Mouse (Mus musculus) layer of hippocampus, postnatal 14 days (tissue): ENCODE data around the gene Trim47. TPM values are rescaled to one million over a fixed set of nuclear protein-coding genes. Genes with fewer than 3 reads are reported as not detected.

Experiments
- DNase-seq, 2 experiments: peaks; one replicate each; pipeline ENCODE4 v3.0.0; 2021 to 2022; ENCODE audit warnings: low spot score in 2 of 2, mixed read lengths in 1 of 2
- total RNA-seq, 2 experiments: library from RNA; stranded (reverse); gene quantifications; 2 replicates each; pipeline ENCODE4 v1.2.3; 2021

Trim47 gene
- total RNA-seq, 2 experiments from 2014 or later: 5.7 to 7.8 TPM

GRCm38 (mm10) chr11:116064187-116064867, 62.7 kb downstream of the Trim47 start:
- DNase-seq: no peak

DNA sequence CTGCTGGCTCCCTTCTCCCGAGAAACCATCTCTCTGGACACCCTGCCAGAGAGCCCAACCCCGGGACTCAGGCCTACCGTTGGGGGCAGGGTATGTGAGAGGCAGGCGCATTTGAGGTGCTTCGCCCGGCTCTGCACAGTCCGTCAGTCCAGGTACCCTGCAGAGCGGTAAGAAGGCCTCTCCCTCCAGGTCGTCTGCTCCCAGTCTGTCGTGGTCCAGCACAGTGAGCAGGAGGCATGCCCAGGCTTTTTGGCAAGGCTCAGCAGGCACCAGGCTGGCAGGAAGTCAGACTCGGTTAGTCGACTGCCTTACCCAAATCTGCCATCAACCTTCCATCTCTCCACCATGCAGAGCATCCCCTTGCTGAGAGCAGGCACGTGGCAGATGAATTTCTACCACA, 63.4 kb downstream of the Trim47 start:
- peak in 1 of 2 experiments; percentile 70 for DNase-seq

GRCm38 (mm10) chr11:116062521-116062920, 64.5 kb downstream of the Trim47 start:
- DNase-seq: no peak

DNA sequence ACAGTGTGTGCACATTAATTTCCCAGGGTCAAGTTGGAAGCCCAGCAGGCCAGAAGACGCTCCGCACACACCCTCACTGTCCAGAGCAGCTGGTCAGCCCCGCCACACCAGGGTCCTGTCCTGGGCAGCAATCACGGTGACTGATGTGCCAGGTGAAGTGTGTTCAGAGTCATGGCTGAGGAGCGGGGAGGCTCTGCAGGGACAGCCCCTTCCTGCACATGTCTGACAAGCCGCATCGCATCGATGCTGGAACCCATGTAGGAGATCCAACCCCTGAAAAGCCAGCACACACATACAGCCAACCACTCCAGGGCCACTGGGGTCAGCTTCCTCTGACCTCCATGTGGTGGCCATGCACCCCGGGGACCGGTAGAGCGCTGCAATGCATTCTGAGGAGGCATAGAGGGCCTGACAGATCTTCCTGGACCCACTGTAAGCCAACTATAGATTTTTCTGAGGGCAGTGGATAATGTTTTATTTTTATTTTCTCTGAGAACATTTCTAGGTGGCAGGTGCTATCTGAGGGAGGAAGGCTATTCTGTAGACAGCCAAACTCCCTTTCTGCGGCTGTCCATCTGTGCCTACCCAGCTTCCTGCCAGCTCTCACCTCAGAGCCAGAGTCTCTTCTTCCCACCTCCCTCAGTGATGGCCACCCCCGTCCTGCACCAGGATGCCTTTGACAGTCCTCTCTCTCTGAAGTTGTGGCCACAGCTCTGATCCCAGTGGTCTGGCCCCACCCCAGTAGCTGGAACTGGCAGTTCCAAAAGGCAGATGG, 65.2 kb downstream of the Trim47 start:
- DNase-seq: peak in 1 of 2 experiments; percentile 43

GRCm38 (mm10) chr11:116060596-116060995, 66.4 kb downstream of the Trim47 start:
- DNase-seq: no peak

DNA sequence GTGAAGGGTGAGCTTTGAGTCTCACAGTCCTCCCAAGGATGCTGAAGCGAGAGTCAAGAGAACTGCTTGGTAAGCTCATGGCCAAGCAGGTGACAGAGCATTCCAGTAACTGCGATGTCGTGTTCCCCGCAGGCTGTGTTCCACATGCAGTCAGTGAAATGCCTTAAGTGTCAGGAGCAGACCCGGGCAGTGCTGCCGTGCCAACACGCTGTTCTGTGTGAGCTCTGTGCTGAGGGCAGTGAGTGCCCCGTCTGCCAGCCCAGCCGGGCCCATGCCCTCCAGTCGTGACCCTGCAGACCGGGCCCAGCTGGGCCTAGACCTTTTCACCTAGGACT, 67.4 kb downstream of the Trim47 start:
- no peak for DNase-seq

- DNase-seq: no peak
Measured at GRCm38 (mm10) chr11:116058868-116059690, 67.9 kb downstream of the Trim47 start.

DNA sequence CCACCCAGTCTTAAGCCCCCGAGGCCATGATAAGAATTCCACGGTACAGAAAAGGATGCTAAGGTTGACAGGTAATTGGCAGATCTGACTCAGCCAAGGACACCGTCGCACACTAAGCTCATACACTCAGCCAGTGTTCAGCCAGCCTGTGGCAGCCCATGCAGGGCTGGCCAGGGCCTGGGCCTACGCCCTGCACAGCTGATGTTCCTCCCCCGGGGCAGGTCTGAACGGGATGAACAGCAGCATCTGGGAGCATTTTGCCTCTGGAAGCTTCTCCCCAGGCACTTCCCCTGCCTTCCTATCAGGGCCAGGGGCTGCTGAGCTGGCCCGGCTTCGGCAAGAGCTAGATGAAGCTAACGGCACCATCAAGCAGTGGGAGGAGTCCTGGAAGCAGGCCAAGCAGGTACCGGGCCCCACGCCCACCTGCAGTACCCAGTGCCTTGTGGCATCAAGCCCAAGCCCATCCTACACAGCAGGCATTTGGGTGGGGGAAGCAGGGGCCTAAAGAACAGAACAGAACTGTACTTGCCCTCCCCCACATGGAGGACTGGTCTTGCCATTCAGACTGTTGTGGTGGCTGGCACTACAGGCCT, 68.9 kb downstream of the Trim47 start:
- no peak for DNase-seq

- DNase-seq: no peak
Measured at GRCm38 (mm10) chr11:116057237-116057881, 69.7 kb downstream of the Trim47 start.

- DNase-seq: no peak
Measured at GRCm38 (mm10) chr11:116055873-116056272, 71.1 kb downstream of the Trim47 start.

Other genes starting within 250 kb of the Trim47 start
- gene Smim5, start 227.2 kb downstream of the Trim47 start, total RNA-seq: 1 to 10 TPM in 1 of 2 experiments, under 1 TPM in 1; 0.67 to 2.0 TPM
- not detected for gene Smim6, start 215.2 kb downstream of the Trim47 start, total RNA-seq
- gene Sap30bp, start 193.9 kb downstream of the Trim47 start, total RNA-seq: 10 to 100 TPM; 39.2 to 50.4 TPM
- gene Recql5, start 193.7 kb downstream of the Trim47 start, total RNA-seq: 10 to 100 TPM; 23.2 to 25.7 TPM
- gene Itgb4, start 152.5 kb downstream of the Trim47 start, total RNA-seq: 1 to 10 TPM; 1.4 to 2.2 TPM
- 10 to 100 TPM; 14.6 to 16.9 TPM for gene Galk1, start 114.5 kb downstream of the Trim47 start, total RNA-seq
- 100 to 1,000 TPM; 338 to 355 TPM for gene H3f3b, start 99.2 kb downstream of the Trim47 start, total RNA-seq
- gene Unk, start 96.9 kb downstream of the Trim47 start, total RNA-seq: 10 to 100 TPM; 22.0 to 25.3 TPM
- 1 to 10 TPM; 1.3 to 2.1 TPM for gene Unc13d, start 49.2 kb downstream of the Trim47 start, total RNA-seq
- gene Wbp2, start 40.2 kb downstream of the Trim47 start, total RNA-seq: 100 to 1,000 TPM; 287 to 295 TPM
- gene Trim65, start 3.9 kb upstream of the Trim47 start, total RNA-seq: 1 to 10 TPM; 6.0 to 6.6 TPM
- 10 to 100 TPM; 55.3 to 63.7 TPM for gene Mrpl38, start 11.7 kb upstream of the Trim47 start, total RNA-seq
- 100 to 1,000 TPM in 1 of 2 experiments, 10 to 100 TPM in 1; 87.9 to 102 TPM for gene Fbf1, start 41.0 kb upstream of the Trim47 start, total RNA-seq
- gene Ten1, start 71.6 kb upstream of the Trim47 start, total RNA-seq: 10 to 100 TPM; 42.9 to 53.7 TPM
- 100 to 1,000 TPM; 123 to 125 TPM for gene Acox1, start 71.8 kb upstream of the Trim47 start, total RNA-seq
- gene Evpl, start 110.9 kb upstream of the Trim47 start, total RNA-seq: under 1 TPM; 0.44 to 0.72 TPM
- gene Srp68, start 147.0 kb upstream of the Trim47 start, total RNA-seq: 10 to 100 TPM; 52.0 to 55.7 TPM
- gene Galr2, start 153.7 kb upstream of the Trim47 start, total RNA-seq: not detected
- 10 to 100 TPM; 76.5 to 77.8 TPM for gene Exoc7, start 180.0 kb upstream of the Trim47 start, total RNA-seq
- 10 to 100 TPM in 1 of 2 experiments, 1 to 10 TPM in 1; 6.9 to 13.4 TPM for gene Foxj1, start 208.2 kb upstream of the Trim47 start, total RNA-seq